Mouse (Mus musculus) embryonic fibroblast, embryonic 13.5 days (primary cell): Measurements from ENCODE around the gene Speer4d. TPM values are rescaled to one million over a fixed set of nuclear protein-coding genes. Genes with fewer than 3 reads are reported as not detected.
"Not testable (repeated sequence)": the region's sequence is repeated elsewhere in the genome, so short reads cannot be mapped to it uniquely, and the experiment has no call there.

Source experiments
- H3K27ac ChIP-seq: 2 replicates; pipeline ENCODE4 v1.5.1; 2012; ENCODE audit warnings: low read length, control low read depth, inconsistent platforms; ENCODE audit not compliant: insufficient read depth
- H3K4me1 ChIP-seq: 2 replicates; pipeline ENCODE4 v1.6.1; 2011; ENCODE audit warnings: low read length; ENCODE audit not compliant: control insufficient read depth, insufficient read depth
- H3K4me3 ChIP-seq: 2 replicates; pipeline ENCODE4 v1.5.1; 2011; ENCODE audit warnings: mild to moderate bottlenecking, control low read depth, low read length; ENCODE audit not compliant: insufficient read depth
- polyA plus RNA-seq: library from polyadenylated mRNA; stranded (reverse); fragments of >200 nt; gene quantifications from 2 replicates; pipeline ENCODE4 v1.2.4, GENCODE M21; 2011; ENCODE audit warnings: low read depth; ENCODE audit not compliant: missing spikeins, insufficient read length

The Speer4d gene
- polyA plus RNA-seq, result not detected in 2 replicates

DNA sequence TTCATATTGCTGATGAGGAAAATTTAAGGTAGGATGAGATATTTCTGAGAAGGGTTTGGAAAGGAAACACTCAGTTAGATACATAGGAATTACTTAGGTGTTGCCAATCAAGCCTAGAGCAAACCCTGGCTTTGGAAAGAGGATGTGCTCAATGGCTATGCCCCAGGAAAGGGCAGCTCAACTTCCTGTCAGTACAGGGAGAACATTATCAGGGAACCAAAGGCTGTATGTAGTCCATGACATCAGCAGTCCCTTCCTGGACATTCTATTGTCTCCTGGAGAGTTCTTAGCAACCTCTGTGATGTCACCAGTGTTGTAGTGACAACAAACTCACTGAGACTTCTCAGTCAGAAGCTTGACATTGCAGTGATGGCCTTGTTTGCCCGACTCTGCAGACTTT lies at the start of gene Speer4d:
Gene Speer4d (plus strand): TSS at position 301 of the 400 bp plus-strand sequence.
- not testable (repeated sequence) for H3K27ac ChIP-seq, H3K4me1 ChIP-seq, H3K4me3 ChIP-seq

DNA sequence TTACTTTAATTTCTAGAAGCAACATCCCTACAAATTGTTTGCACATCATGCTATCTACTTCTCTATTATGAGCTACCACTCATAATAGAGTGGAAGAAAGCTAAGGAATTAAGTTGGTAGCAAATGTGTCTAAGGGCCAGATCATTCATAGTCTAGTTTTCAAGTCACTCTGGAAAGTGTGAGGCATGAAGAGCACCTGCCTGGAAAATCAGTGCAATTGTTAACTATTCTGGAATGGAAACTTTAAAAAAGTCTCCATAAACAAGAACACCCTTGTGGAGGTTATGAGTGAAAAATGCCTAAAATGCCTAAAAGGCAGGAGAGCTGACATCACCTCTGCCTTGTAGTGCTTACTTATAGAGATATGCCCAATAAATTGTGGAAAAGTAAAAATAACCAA lies 45.1 kb upstream of the Speer4d start:
- not testable (repeated sequence) for H3K4me3 ChIP-seq, H3K4me1 ChIP-seq, H3K27ac ChIP-seq

DNA sequence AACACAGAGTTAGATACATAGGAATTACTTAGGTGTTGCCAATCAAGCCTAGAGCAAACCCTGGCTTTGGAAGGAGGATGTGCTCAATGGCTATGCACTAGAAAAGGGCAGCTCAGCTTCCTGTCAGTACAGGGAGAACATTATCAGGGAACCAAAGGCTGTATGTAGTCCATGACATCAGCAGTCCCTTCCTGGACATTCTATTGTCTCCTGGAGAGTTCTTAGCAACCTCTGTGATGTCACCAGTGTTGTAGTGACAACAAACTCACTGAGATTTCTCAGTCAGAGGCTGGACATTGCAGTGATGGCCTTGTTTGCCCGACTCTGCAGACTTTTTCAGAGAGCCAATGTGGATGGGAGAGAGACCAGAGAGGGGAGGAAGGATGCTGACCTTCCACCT lies 41.8 kb upstream of the Speer4d start, which contains the start of gene Gm21083:
Gene Gm21083 (plus strand): TSS at position 301 of the 400 bp plus-strand sequence.
- not testable (repeated sequence) for H3K4me1 ChIP-seq, H3K4me3 ChIP-seq, H3K27ac ChIP-seq

DNA sequence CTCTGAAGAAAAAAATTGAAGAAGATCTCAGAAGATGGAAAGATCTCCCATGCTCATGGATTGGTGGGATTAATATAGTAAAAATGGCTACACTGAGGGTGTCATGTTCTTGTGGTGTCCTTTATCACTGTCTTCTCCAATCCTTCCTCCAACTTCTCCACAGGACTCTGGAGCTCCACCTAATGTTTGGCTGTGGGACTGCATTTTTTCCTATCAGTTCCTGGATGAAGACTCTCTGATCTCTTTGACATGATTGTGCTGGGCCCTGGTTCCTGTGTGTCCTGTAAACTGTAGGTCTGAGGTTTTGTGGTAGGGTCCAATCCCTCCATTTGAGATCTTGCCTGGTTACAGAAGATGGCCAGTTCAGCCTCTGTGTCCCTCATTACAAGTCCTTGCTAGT lies 32.5 kb upstream of the Speer4d start:
- not testable (repeated sequence) for H3K4me3 ChIP-seq, H3K4me1 ChIP-seq, H3K27ac ChIP-seq

DNA sequence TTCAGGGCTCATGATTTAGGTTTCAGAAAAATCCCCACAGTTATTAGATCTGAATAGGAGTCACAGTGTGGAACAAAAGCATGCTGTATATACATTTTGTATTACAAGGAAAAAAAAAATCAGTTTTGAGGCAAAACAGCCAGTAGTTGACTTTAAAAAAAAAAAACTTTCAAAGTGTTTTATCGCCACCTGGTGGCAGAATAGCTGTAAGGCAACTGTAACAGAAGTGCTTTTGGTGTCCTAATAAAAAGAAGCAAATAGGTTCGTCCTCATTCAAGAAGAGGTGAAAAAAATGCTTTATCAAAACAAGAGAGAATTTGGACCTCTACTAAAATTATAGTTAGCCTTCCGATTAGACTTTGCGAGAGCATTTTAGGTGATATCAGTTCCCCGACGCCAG lies 30.6 kb upstream of the Speer4d start:
- H3K27ac ChIP-seq, H3K4me3 ChIP-seq, H3K4me1 ChIP-seq: not testable (repeated sequence)

DNA sequence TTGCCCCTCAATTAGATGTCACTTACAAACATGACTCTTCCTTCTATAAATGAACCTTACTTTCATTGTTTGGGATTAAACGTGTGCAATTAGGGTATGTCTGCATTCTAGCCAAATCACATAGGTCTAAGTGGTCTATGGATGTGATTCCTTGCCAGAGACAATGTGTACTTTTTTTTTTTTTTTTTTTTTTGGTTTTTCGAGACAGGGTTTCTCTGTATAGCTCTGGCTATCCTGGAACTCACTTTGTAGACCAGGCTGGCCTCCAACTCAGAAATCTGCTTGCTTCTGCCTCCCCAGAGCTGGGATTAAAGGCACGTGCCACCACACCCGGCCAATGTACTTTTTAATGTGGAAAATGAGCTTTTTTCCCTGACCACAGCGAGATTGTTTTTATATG lies 28.2 kb upstream of the Speer4d start:
- not testable (repeated sequence) for H3K4me1 ChIP-seq, H3K4me3 ChIP-seq, H3K27ac ChIP-seq

DNA sequence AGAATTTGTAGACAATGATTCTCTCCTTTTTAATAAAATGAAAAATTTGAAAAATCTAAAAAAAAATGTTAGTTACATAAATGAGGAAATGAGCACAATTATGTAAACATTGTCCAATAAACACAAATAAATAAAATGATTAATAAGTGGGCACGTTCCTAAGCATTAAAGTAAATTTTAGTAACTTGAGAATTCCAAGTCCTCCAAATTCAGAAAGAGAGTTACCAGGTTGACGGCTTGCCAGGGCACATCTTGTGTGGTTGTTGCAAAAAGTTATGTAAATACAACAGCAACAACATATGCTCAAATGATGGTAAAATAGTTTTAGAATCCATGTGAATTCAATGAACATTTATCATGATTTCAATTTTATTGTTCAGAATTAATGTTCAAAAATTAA lies 27.3 kb upstream of the Speer4d start:
- not testable (repeated sequence) for H3K4me1 ChIP-seq, H3K27ac ChIP-seq, H3K4me3 ChIP-seq

DNA sequence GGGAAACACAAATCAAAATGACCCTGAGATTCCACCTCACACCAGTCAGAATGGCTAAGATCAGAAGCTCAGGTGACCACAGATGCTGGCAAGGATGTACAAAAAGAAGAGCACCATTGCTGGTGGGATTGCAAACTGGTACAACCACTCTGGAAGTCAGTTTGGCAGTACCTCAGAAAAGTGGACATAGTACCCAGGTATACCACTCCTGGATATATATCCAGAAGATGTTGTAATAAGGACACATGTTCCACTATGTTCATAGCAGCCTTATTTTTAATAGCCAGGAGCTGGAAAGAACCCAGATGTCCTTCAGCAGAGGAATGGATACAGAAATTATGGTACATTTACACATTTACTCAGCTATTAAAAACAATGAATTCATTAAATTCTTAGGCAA lies 20.0 kb upstream of the Speer4d start:
- H3K4me1 ChIP-seq, H3K4me3 ChIP-seq, H3K27ac ChIP-seq: not testable (repeated sequence)

DNA sequence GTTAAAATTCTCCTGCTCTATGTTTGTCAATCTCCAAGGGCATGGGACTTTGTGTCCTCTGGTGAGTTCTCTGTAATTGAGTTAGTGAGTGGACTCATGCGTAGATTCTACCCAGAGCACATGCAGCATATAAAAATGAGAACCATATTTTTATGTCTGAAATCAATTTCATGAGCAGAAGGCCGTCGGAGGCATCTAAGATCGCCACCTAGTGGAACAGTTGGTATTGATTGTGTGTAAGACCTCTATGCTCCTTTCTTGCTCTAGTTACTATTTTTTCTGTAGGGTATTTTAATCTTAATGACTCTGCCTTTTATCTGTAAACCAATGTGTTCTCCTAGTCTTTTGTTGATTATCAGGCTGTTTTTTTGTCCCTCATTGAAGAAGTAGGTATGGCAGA lies 18.5 kb upstream of the Speer4d start:
- H3K4me3 ChIP-seq, H3K4me1 ChIP-seq, H3K27ac ChIP-seq: not testable (repeated sequence)

DNA sequence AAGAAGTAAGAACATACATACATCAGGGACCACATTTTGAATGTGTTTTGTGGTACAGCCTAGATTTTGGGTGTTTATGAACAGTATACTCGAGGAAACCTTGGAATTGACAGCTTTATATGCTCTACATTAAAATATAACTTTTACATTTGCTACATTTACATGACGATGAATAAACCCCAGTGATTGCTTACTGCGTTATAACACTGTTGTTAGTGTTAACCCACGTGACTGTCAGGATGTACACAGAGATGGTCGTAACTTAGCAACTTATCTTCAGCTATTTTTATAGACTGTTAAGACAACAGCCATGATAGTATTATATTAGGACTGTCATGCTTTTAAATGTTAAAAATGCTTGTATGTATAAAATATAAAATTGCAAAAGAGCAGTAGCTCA lies 17.4 kb upstream of the Speer4d start:
- H3K27ac ChIP-seq, H3K4me3 ChIP-seq, H3K4me1 ChIP-seq: not testable (repeated sequence)

DNA sequence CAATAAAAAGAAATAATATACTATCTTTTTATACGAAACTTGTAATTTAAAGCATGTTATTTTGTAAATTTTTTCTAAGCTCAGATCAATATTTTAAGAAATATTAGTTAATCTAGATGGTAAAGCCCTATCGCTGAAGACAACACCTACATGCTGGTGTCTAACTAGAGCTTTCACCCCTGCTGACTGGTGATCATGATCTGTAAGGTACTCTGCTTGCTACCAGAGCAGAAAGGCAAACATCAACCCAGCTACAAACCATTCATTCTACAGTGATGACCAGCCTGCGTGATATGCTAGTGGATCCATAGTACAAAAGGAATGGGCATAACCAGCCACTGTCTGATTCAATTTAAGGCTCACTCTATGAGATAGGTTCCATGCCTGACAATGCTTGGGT lies 16.9 kb upstream of the Speer4d start:
- not testable (repeated sequence) for H3K4me3 ChIP-seq, H3K27ac ChIP-seq, H3K4me1 ChIP-seq

DNA sequence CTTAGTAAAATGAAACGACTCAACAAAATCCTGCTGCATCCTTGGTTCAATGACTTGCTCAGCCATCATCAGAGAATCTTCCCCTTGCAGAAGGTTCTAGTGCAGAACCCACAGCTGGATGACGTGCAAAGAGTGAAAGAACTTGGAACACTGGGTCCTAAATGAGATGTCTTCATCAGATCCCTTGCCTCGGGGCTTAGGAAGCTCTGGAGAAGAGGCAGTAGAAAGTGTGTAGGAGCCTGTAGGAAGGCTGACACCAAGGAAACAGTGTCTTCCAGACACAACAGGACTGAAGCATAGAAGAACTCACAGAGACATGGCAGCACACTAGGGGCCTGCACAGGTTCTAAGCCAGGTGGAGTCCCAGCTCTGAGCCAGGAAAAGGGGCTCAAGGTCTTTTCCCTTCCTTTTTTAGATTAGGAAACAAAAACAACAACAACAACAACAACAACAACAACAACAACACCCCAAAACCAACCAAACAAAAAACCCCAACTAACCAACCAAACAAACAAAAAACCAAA lies 16.4 kb upstream of the Speer4d start:
- not testable (repeated sequence) for H3K27ac ChIP-seq, H3K4me1 ChIP-seq, H3K4me3 ChIP-seq

DNA sequence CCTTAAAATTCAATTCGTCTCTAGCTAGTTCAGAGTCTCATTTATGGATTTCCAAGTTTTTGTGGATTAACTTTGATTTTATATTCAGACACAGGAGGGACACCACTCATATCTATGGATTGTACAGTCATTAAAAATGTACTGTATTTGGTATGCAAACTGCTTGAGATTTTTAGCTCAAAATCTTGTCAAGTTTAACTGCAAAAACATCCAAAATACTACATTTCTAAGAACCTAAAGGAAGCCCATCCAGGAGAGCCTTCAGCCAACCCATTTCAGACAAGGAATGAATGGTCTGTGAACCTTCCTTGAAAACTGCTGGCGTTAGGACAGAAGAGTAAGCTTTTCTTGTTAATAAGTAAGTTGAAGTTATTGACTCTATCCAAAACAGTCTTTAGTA lies 15.9 kb upstream of the Speer4d start:
- not testable (repeated sequence) for H3K27ac ChIP-seq, H3K4me3 ChIP-seq

DNA sequence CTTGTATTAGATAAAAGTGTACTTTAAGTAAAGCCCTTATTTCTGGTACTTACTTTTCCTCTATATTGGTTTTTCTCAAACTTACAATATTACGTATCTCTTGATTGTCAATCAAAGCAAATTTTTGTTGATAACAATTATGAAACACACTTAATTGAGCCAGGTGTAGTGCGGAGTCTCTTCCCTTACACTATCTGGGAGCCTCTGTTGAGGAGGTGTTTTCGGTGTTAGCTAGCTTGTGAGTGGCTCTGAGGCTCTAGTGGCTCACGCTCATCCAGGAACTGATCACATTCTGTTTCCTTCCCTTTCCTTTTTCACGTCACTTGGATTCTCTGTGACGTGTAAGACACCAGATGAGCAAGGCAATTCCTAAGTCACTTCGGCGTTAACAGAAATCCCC lies 15.3 kb upstream of the Speer4d start:
- H3K27ac ChIP-seq, H3K4me3 ChIP-seq, H3K4me1 ChIP-seq: not testable (repeated sequence)

More for the DNA sequence above, 15.9 kb upstream of the Speer4d start:
- not testable (repeated sequence) for H3K4me1 ChIP-seq

DNA sequence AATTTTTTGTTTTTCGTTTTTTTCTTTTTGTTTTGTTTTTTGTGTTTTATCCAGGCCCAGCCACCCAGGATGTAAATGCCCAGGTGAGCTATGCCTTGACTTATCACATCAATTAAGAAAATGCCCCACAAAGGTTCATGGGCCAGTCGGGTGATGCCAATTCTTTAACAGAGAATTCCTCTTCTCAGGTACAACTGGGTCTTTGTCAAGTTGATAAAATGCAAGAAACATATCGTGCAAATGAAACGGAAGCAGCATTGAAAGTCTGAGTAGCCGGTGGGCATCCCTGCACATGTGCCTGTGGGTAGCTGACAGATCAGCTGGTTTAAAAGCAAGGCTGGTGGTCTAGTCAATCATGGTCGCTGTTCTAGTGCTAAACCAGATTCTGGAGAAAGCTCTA lies 12.2 kb upstream of the Speer4d start:
- H3K27ac ChIP-seq, H3K4me3 ChIP-seq, H3K4me1 ChIP-seq: not testable (repeated sequence)

DNA sequence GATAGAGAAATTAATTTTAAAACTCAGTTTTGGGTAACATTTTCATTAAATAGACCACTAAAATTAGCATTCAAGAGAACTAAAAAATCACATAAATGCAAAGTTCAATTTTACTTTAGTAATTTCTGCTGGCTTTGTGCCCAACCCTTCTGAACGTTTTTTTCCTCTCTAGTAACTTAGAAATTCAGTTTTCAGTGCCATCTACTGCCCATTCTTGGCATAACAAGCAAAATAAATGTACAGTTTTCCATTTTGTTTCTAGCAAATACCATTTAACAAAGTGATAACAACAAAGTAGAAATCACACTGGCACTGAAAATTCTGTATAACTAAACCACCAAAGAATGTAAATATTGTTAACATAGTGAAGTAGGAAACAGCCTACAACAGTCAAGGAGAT lies 8.2 kb upstream of the Speer4d start:
- not testable (repeated sequence) for H3K4me1 ChIP-seq, H3K4me3 ChIP-seq

DNA sequence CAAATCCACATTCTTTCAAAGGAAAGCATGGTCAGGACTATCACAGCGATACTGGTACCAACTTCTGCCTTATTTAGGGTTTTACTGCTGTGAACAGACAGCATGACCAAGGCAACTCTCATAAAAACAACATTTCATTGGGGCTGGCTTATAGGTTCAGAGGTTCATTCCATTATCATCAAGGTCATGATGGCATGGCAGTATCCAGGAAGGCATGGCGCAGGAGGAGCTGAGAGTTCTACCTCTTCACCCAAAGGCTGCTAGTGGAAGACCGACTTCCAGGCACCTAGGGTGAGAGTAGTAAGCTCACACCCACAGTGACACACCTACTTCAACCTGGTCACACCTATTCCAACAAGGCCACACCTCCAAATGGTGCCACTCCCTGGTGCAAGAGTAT lies 2.7 kb upstream of the Speer4d start:
- not testable (repeated sequence) for H3K4me1 ChIP-seq, H3K4me3 ChIP-seq, H3K27ac ChIP-seq

More for the DNA sequence above, 8.2 kb upstream of the Speer4d start:
- H3K27ac ChIP-seq, result not testable (repeated sequence)
